Mouse (Mus musculus) megakaryocyte, adult 5-6 weeks (primary cell): Measurements from ENCODE around the gene Olfr720. TPM values are rescaled to one million over a fixed set of nuclear protein-coding genes. Genes with fewer than 3 reads are reported as not detected.

Experiments used
- ATAC-seq: 2 replicates; pipeline ENCODE4 v1.8.0; 2016; ENCODE audit warnings: mild to moderate bottlenecking, inconsistent platforms; ENCODE audit not compliant: poor library complexity, severe bottlenecking
- total RNA-seq, 2 experiments: library from RNA; stranded (forward) in 1 of 2; stranded (reverse) in 1 of 2; fragments of 153-499, 151-499 nt in 1 of 2; fragments of 221-1000, 200-1000 nt in 1 of 2; gene quantifications; 2 replicates each; pipeline versions ENCODE4 v1.2.3 to v1.2.4; 2015 to 2017

Gene Olfr720
- total RNA-seq (2015) (not detected in 2 replicates), total RNA-seq (2017) (not detected in 2 replicates)

- ATAC-seq, result no peak
These were observed at the start of gene Olfr720 for GRCm38 (mm10) chr14:14186738-14187137. Gene Olfr720, minus strand, starts transcription at chr14:14186838.

Other genes with a start within 250 kb of the Olfr720 start
- gene Atxn7, start 225.4 kb downstream of the Olfr720 start, total RNA-seq (2015), result 20.1 and 23.6 TPM in 2 replicates
- gene Atxn7, start 225.4 kb downstream of the Olfr720 start, total RNA-seq (2017), result 21.3 and 21.5 TPM in 2 replicates
- 200 and 258 TPM in 2 replicates for gene Thoc7, start 225.0 kb downstream of the Olfr720 start, total RNA-seq (2015)
- 223 and 268 TPM in 2 replicates for gene Thoc7, start 225.0 kb downstream of the Olfr720 start, total RNA-seq (2017)
- 118 and 157 TPM in 2 replicates for gene Psmd6, start 65.9 kb downstream of the Olfr720 start, total RNA-seq (2015)
- gene Psmd6, start 65.9 kb downstream of the Olfr720 start, total RNA-seq (2017), result 158 and 182 TPM in 2 replicates
- gene Olfr31, start 136.0 kb upstream of the Olfr720 start, total RNA-seq (2015), result not detected in 2 replicates
- gene Olfr31, start 136.0 kb upstream of the Olfr720 start, total RNA-seq (2017), result not detected in 2 replicates
- gene Il3ra, start 159.4 kb upstream of the Olfr720 start, total RNA-seq (2015), result 17.5 and 18.3 TPM in 2 replicates
- 70.9 and 82.3 TPM in 2 replicates for gene Il3ra, start 159.4 kb upstream of the Olfr720 start, total RNA-seq (2017)
- gene Olfr721-ps1, start 214.5 kb upstream of the Olfr720 start, total RNA-seq (2015), result not detected in 2 replicates
- gene Olfr721-ps1, start 214.5 kb upstream of the Olfr720 start, total RNA-seq (2017), result not detected in 2 replicates